Mouse (Mus musculus): ENCODE measurements around the gene Capn9.

DNA sequence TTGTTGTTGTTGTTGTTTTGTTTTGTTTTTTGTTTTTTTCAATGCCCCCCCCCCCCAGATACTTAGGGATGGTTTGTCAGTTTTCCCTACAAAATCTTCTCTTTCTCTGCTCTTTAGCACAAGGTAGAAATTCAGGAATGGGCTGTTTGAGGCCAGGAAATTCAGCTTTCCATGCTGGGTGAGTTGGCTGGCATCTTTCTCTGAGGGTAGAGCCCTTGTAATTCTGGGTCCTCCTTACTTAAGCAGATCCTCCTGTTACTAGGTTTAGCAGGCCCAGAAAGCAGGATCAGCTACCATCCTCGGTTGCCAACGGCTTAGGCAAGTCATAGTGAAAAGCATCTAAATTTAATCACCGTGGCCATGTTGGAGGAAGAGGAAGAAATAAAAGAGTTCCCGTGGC lies 55.0 kb downstream of the Capn9 start:
- TF ChIP-seq CTCF (IDR thresholded peaks at IDR 0.05; ENCODE audit: insufficient read depth, low read length) (no peak), POLR2A (IDR thresholded peaks at IDR 0.05; ENCODE audit: borderline replicate concordance, extremely low read depth, low read depth, low read length) (no peak)

Data from lung, adult 2 months (tissue).